Mouse (Mus musculus): ENCODE measurements around the gene Triobp. TPM values are rescaled to one million over a fixed set of nuclear protein-coding genes. Genes with fewer than 3 reads are reported as not detected.
A peak's percentile ranks its signal among the peaks of the same experiment; 100 is the strongest.

The Triobp gene
- polyA plus RNA-seq, 1 experiment from 2014 or later, result 20.8 TPM

- H3K4me1 ChIP-seq (ENCODE audit: control insufficient read depth, low read depth, low read length), result peaks cover 9% of the 10 kb centered on the region
- 71% methylated on average over 7 of the region's 7 CpGs for WGBS (ENCODE audit: insufficient replicate concordance)
- H3K4me2 ChIP-seq (ENCODE audit: low read depth, low read length), result no peak overlapping the region
- no peak overlapping the region for H3K9ac ChIP-seq (ENCODE audit: low read depth, low read length)
- no peak overlapping the region for H3K4me3 ChIP-seq (ENCODE audit: low read depth, low read length)
- no peak overlapping the region for H3K27ac ChIP-seq (ENCODE audit: low read length)
- peaks cover 32% of the 10 kb centered on the region for H3K27me3 ChIP-seq (ENCODE audit: control insufficient read depth, insufficient read depth, low read depth, low read length)
- 0 out of 2 replicates have a peak, but pooled peaks cover 2% of the 10 kb centered on the region for H3K36me3 ChIP-seq (ENCODE audit: control insufficient read depth, insufficient read depth)
- H3K9me3 ChIP-seq (replicated peaks; ENCODE audit: control insufficient read depth, low read length), result no peaks in the 10 kb centered on the region
- no peak for ATAC-seq (ENCODE audit: low read depth)
Measured at GRCm38 (mm10) chr15:78946232-78946631, 1.3 kb upstream of the Triobp start.

DNA sequence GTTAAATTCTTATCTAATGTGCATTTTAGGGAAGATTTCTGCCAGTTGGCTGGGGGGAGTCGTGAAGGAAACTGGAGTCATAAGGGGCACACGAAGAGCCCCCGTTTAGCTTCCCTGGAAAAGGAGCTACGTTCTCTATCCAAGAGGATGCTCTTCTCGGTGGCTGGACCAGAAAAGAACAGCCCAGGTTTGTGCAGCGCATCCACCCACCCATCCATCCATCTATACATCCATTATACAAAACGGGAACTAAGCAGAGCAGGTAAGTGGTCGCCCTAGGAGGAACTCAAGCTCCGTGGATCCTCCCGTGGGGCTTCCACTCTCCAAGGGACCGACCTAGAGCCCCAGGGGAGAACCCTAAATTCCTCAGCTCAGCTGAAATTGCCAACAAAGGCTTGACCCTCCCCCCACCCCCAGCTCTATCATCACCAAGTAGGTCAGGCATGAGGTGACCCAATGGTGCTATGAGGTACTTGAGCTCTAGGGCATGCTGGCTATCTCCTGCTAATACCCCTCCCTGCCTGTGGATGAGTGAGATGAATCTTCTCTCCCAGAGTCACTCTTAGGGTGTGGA is 715 bp downstream of the Triobp start:
- Histone ChIP-seq H3K9ac (ENCODE audit: low read depth, low read length) (no peak overlapping the region), H3K4me1 (ENCODE audit: control insufficient read depth, low read depth, low read length) (peaks cover 6% of the 10 kb centered on the region), H3K27me3 (ENCODE audit: control insufficient read depth, insufficient read depth, low read depth, low read length) (peaks cover 32% of the 10 kb centered on the region), H3K27ac (ENCODE audit: low read length) (no peak overlapping the region), H3K9me3 (replicated peaks; ENCODE audit: control insufficient read depth, low read length) (no peaks in the 10 kb centered on the region), H3K36me3 (ENCODE audit: control insufficient read depth, insufficient read depth) (no peaks in the 10 kb centered on the region), H3K4me3 (ENCODE audit: low read depth, low read length) (peak overlapping the region; percentile 31), H3K4me2 (ENCODE audit: low read depth, low read length) (peak overlapping the region; percentile 55)
- ATAC-seq (ENCODE audit: low read depth), result no peak
- WGBS (ENCODE audit: insufficient replicate concordance), result 9% methylated on average over 11 of the region's 11 CpGs

- no peak for ATAC-seq (ENCODE audit: low read depth)
- Histone ChIP-seq H3K27ac (ENCODE audit: low read length) (no peak overlapping the region), H3K4me1 (ENCODE audit: control insufficient read depth, low read depth, low read length) (peaks cover 6% of the 10 kb centered on the region), H3K36me3 (ENCODE audit: control insufficient read depth, insufficient read depth) (no peaks in the 10 kb centered on the region), H3K4me3 (ENCODE audit: low read depth, low read length) (no peak overlapping the region), H3K27me3 (ENCODE audit: control insufficient read depth, insufficient read depth, low read depth, low read length) (peaks cover 32% of the 10 kb centered on the region), H3K9me3 (replicated peaks; ENCODE audit: control insufficient read depth, low read length) (no peaks in the 10 kb centered on the region), H3K9ac (ENCODE audit: low read depth, low read length) (no peak overlapping the region), H3K4me2 (ENCODE audit: low read depth, low read length) (no peak overlapping the region)
- WGBS (ENCODE audit: insufficient replicate concordance), result 84% methylated on average over 3 of the region's 3 CpGs
Measured at GRCm38 (mm10) chr15:78948883-78949282, 1.4 kb downstream of the Triobp start.

GRCm38 (mm10) chr15:78955663-78956062 is 8.1 kb downstream of the Triobp start:
- no peak for ATAC-seq (ENCODE audit: low read depth)
- Histone ChIP-seq H3K36me3 (ENCODE audit: control insufficient read depth, insufficient read depth) (no peaks in the 10 kb centered on the region), H3K4me3 (ENCODE audit: low read depth, low read length) (no peak overlapping the region), H3K27me3 (ENCODE audit: control insufficient read depth, insufficient read depth, low read depth, low read length) (no peaks in the 10 kb centered on the region), H3K4me1 (ENCODE audit: control insufficient read depth, low read depth, low read length) (no peaks in the 10 kb centered on the region), H3K9ac (ENCODE audit: low read depth, low read length) (no peak overlapping the region), H3K4me2 (ENCODE audit: low read depth, low read length) (no peak overlapping the region), H3K27ac (ENCODE audit: low read length) (no peak overlapping the region), H3K9me3 (replicated peaks; ENCODE audit: control insufficient read depth, low read length) (no peaks in the 10 kb centered on the region)
- WGBS (ENCODE audit: insufficient replicate concordance), result 58% methylated on average over 3 of the region's 3 CpGs

DNA sequence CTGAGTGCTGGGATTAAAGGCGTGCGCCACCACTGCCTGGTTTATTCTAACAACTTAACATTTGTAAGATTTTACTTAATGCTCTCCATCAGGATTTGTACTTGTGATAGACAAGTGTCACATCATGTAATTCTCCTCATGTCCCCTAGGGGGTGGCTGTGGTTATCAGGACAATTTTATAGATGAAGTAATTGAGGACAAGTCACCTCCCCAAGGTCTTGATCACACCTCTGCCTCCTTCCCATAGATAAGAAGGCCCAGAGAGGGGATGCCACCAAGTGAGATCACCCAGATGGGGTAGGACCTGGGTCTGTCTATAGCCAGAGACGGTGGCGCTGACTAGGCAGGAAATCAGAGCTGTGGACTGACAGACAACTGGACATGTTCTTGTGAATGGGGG is 8.8 kb downstream of the Triobp start:
- Histone ChIP-seq H3K4me2 (ENCODE audit: low read depth, low read length) (no peak overlapping the region), H3K4me3 (ENCODE audit: low read depth, low read length) (no peak overlapping the region), H3K9ac (ENCODE audit: low read depth, low read length) (no peak overlapping the region), H3K9me3 (replicated peaks; ENCODE audit: control insufficient read depth, low read length) (no peaks in the 10 kb centered on the region), H3K27ac (ENCODE audit: low read length) (no peak overlapping the region), H3K4me1 (ENCODE audit: control insufficient read depth, low read depth, low read length) (no peaks in the 10 kb centered on the region), H3K36me3 (ENCODE audit: control insufficient read depth, insufficient read depth) (no peaks in the 10 kb centered on the region), H3K27me3 (ENCODE audit: control insufficient read depth, insufficient read depth, low read depth, low read length) (no peaks in the 10 kb centered on the region)
- 61% methylated on average over 4 of the region's 4 CpGs for WGBS (ENCODE audit: insufficient replicate concordance)
- ATAC-seq (ENCODE audit: low read depth), result no peak

DNA sequence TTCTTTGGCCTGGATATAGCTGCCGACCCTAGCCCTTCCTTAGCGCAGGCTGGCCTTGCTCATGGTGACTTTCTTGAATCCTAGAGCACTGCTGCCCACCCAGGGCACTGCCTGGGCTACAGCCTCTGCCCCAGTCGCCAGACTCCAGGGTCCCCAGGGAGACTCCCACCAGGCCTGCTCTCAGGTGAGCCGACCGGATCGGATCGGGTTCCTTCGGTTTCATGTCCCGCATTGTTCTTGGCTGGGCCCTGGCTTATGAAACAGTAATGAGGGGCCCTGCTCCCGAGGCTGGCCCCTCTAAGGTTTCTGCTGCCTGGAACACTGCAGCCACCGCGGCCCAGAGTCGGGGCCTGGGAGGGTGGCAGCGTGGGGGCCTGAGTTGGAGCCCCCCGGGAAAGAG is 9.5 kb downstream of the Triobp start:
- H3K9ac ChIP-seq (ENCODE audit: low read depth, low read length), result no peak overlapping the region
- WGBS (ENCODE audit: insufficient replicate concordance), result 56% methylated on average over 15 of the region's 15 CpGs

DNA sequence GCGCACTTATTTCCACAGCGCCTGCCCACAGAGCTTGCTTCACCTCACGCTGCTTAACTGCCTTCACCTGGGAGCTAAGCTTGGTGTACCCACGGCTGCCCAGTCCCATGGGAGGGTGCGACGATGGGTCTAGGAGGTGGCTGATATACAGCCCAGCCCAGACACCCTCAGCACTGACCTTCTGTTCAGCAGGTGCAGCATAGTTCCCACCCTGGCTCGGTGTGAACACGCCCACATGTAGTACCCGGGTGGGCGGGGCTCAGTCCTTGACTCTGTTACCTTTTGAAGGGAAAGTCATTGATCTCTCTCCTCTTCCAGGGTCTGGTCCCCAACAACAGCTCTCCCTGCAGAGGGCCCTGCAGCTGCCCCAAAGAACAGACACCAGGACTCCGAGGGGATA is 12.0 kb downstream of the Triobp start:
- no peaks in the 10 kb centered on the region for H3K36me3 ChIP-seq (ENCODE audit: control insufficient read depth, insufficient read depth)
- H3K4me2 ChIP-seq (ENCODE audit: low read depth, low read length), result no peak overlapping the region
- H3K27ac ChIP-seq (ENCODE audit: low read length), result no peak overlapping the region
- no peaks in the 10 kb centered on the region for H3K27me3 ChIP-seq (ENCODE audit: control insufficient read depth, insufficient read depth, low read depth, low read length)
- no peak overlapping the region for H3K9ac ChIP-seq (ENCODE audit: low read depth, low read length)
- no peak for ATAC-seq (ENCODE audit: low read depth)
- H3K4me3 ChIP-seq (ENCODE audit: low read depth, low read length), result no peak overlapping the region
- H3K4me1 ChIP-seq (ENCODE audit: control insufficient read depth, low read depth, low read length), result no peaks in the 10 kb centered on the region
- 69% methylated on average over 11 of the region's 11 CpGs for WGBS (ENCODE audit: insufficient replicate concordance)
- H3K9me3 ChIP-seq (replicated peaks; ENCODE audit: control insufficient read depth, low read length), result no peaks in the 10 kb centered on the region

More for the DNA sequence above, 9.5 kb downstream of the Triobp start:
- Histone ChIP-seq H3K4me3 (ENCODE audit: low read depth, low read length) (no peak overlapping the region), H3K36me3 (ENCODE audit: control insufficient read depth, insufficient read depth) (no peaks in the 10 kb centered on the region), H3K4me1 (ENCODE audit: control insufficient read depth, low read depth, low read length) (no peaks in the 10 kb centered on the region), H3K27ac (ENCODE audit: low read length) (no peak overlapping the region), H3K4me2 (ENCODE audit: low read depth, low read length) (no peak overlapping the region), H3K9me3 (replicated peaks; ENCODE audit: control insufficient read depth, low read length) (no peaks in the 10 kb centered on the region), H3K27me3 (ENCODE audit: control insufficient read depth, insufficient read depth, low read depth, low read length) (no peaks in the 10 kb centered on the region)
- no peak for ATAC-seq (ENCODE audit: low read depth)

DNA sequence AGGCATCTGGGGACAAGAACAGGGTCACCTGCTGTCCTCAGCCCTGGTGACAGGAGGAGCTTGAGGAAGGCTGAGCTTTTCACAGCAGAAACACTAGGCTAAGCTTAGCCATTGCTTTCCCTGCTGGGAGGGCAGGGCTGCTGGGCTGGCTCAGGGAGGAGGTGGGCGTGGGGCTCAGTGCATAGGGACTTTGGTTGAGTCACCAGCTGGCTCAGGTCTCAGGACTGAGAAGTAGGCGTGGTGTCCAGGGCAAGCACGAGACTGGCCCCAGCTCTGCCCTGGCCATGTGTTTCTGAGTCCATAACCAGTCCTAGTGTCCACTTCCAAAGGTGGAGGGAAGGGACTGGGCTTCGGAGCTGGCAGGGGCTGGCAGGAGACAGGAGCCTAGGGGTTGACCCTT is 12.6 kb downstream of the Triobp start:
- Histone ChIP-seq H3K4me3 (ENCODE audit: low read depth, low read length) (no peak overlapping the region), H3K27me3 (ENCODE audit: control insufficient read depth, insufficient read depth, low read depth, low read length) (no peaks in the 10 kb centered on the region), H3K9ac (ENCODE audit: low read depth, low read length) (no peak overlapping the region), H3K4me2 (ENCODE audit: low read depth, low read length) (no peak overlapping the region), H3K36me3 (ENCODE audit: control insufficient read depth, insufficient read depth) (no peaks in the 10 kb centered on the region), H3K9me3 (replicated peaks; ENCODE audit: control insufficient read depth, low read length) (no peaks in the 10 kb centered on the region), H3K27ac (ENCODE audit: low read length) (no peak overlapping the region), H3K4me1 (ENCODE audit: control insufficient read depth, low read depth, low read length) (no peaks in the 10 kb centered on the region)
- 0 out of 2 replicates have a peak, but pooled peaks have one; percentile 11 for ATAC-seq (ENCODE audit: low read depth)
- 43% methylated on average over 4 of the region's 4 CpGs for WGBS (ENCODE audit: insufficient replicate concordance)

- WGBS (ENCODE audit: insufficient replicate concordance), result 39% methylated on average over 2 of the region's 2 CpGs
- no peak overlapping the region for H3K4me3 ChIP-seq (ENCODE audit: low read depth, low read length)
- H3K9ac ChIP-seq (ENCODE audit: low read depth, low read length), result no peak overlapping the region
- H3K27ac ChIP-seq (ENCODE audit: low read length), result no peak overlapping the region
- no peaks in the 10 kb centered on the region for H3K36me3 ChIP-seq (ENCODE audit: control insufficient read depth, insufficient read depth)
- no peaks in the 10 kb centered on the region for H3K4me1 ChIP-seq (ENCODE audit: control insufficient read depth, low read depth, low read length)
- no peaks in the 10 kb centered on the region for H3K27me3 ChIP-seq (ENCODE audit: control insufficient read depth, insufficient read depth, low read depth, low read length)
- no peaks in the 10 kb centered on the region for H3K9me3 ChIP-seq (replicated peaks; ENCODE audit: control insufficient read depth, low read length)
- ATAC-seq (ENCODE audit: low read depth), result peak; percentile 35; the same call in 1 of the 2 replicates
- no peak overlapping the region for H3K4me2 ChIP-seq (ENCODE audit: low read depth, low read length)
Measured at GRCm38 (mm10) chr15:78962885-78963284, 15.4 kb downstream of the Triobp start.
